Mouse (Mus musculus): Measurements from ENCODE around the gene Tnfrsf14. TPM values are rescaled to one million over a fixed set of nuclear protein-coding genes. Genes with fewer than 3 reads are reported as not detected.

Gene Tnfrsf14
- polyA plus RNA-seq, 1 experiment from 2014 or later: 20.0 TPM

DNA sequence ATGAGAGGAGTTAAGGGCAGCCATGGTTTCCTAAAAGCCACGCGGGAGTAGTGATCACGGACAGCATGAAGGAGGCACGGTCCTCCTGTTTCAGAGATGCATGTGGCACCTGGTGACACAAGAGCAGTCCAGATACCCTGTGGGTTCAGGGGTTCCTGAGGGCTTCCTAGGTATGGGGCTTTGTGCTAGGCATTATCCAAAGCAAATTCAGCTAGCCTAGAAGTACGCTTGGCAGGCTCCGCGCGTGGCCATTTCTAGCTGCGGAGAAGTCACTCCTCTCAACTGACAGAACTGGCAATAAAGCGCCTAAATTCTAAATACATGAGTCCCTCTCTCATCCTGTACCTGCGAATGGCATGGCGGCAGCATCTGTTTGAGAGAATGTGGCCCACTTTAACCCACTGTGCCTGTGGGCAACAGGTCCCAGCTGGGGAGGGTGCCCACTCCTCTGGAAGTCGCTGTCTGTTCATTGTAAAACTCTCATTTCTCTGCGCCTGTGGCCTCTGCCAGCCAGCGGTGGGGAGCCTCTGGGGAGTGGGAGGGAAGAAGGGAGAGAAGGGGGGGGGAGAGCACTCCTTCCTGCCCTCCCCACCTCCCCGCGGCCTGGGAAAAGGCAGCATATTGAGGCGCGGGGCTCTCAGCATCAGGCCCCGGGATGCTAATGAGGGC lies 31.8 kb upstream of the Tnfrsf14 start:
- Histone ChIP-seq H3K9me3 (ENCODE audit: low read length) (no peaks in the 10 kb centered on the region), H3K27me3 (ENCODE audit: insufficient read depth, low read length) (peaks cover 71% of the 10 kb centered on the region), H3K4me2 (ENCODE audit: low read depth, low read length) (peak overlapping the region; percentile 68), H3K4me3 (ENCODE audit: low read depth, low read length) (peak overlapping the region; percentile 51), H3K36me3 (replicated peaks; ENCODE audit: insufficient read depth, low read length) (no peaks in the 10 kb centered on the region), H3K9ac (replicated peaks) (no peak overlapping the region), H3K27ac (ENCODE audit: low read depth) (no peak overlapping the region), H3K4me1 (ENCODE audit: insufficient read depth) (peaks cover 37% of the 10 kb centered on the region)
- WGBS (ENCODE audit: insufficient replicate concordance): 29% methylated on average over 20 of the region's 20 CpGs
- TF ChIP-seq EP300 (IDR thresholded peaks at IDR 0.05; ENCODE audit: low read depth) (no peak), CTCF (IDR thresholded peaks at IDR 0.05; ENCODE audit: low read depth) (no peak)
- DNase-seq: no peak
- ATAC-seq: no peak

DNA sequence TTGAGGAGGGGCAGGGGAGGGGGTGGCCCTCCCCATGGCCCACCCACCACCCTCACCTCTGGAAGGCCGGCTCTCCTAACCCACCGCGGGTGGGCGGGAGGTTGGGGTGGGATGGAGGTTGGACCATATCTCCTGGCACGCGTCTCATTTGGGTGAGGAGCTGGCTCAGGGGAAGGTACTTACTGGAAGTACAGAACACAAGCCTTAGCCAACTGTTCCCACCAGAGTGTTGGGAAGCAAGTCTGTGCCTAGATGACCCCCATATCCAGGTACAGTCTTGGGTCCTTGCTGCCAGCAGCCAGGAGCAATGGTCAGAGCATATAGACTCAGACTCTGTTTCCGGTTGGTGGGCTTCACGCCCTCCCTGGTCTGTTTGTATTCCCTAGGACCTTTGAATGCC lies 30.3 kb upstream of the Tnfrsf14 start:
- no peak overlapping the region for H3K9ac ChIP-seq (replicated peaks)
- ATAC-seq (no peak), DNase-seq (no peak)
- TF ChIP-seq CTCF (IDR thresholded peaks at IDR 0.05; ENCODE audit: low read depth) (no peak), EP300 (IDR thresholded peaks at IDR 0.05; ENCODE audit: low read depth) (no peak)
- H3K4me1 ChIP-seq (ENCODE audit: insufficient read depth): peaks cover 31% of the 10 kb centered on the region
- H3K9me3 ChIP-seq (ENCODE audit: low read length): no peaks in the 10 kb centered on the region
- 0 out of 2 replicates have a peak overlapping the region, but pooled peaks have one; percentile 8 for H3K4me3 ChIP-seq (ENCODE audit: low read depth, low read length)
- WGBS (ENCODE audit: insufficient replicate concordance): 24% methylated on average over 8 of the region's 8 CpGs
- H3K4me2 ChIP-seq (ENCODE audit: low read depth, low read length): no peak overlapping the region
- peaks cover 84% of the 10 kb centered on the region for H3K27me3 ChIP-seq (ENCODE audit: insufficient read depth, low read length)
- H3K36me3 ChIP-seq (replicated peaks; ENCODE audit: insufficient read depth, low read length): no peaks in the 10 kb centered on the region
- H3K27ac ChIP-seq (ENCODE audit: low read depth): no peak overlapping the region

GRCm38 (mm10) chr4:154958171-154958570 lies 29.8 kb upstream of the Tnfrsf14 start:
- WGBS (ENCODE audit: insufficient replicate concordance): 9% methylated on average over 14 of the region's 15 CpGs
- 0 out of 2 replicates have a peak overlapping the region, but pooled peaks have one; percentile 8 for H3K4me3 ChIP-seq (ENCODE audit: low read depth, low read length)

GRCm38 (mm10) chr4:154957289-154957993 lies 29.1 kb upstream of the Tnfrsf14 start:
- Histone ChIP-seq H3K9me3 (ENCODE audit: low read length) (no peaks in the 10 kb centered on the region), H3K4me1 (ENCODE audit: insufficient read depth) (peaks cover 21% of the 10 kb centered on the region), H3K4me3 (ENCODE audit: low read depth, low read length) (no peak overlapping the region), H3K27me3 (ENCODE audit: insufficient read depth, low read length) (peaks cover 84% of the 10 kb centered on the region), H3K36me3 (replicated peaks; ENCODE audit: insufficient read depth, low read length) (no peaks in the 10 kb centered on the region), H3K4me2 (ENCODE audit: low read depth, low read length) (no peak overlapping the region), H3K9ac (replicated peaks) (no peak overlapping the region), H3K27ac (ENCODE audit: low read depth) (no peak overlapping the region)
- TF ChIP-seq CTCF (IDR thresholded peaks at IDR 0.05; ENCODE audit: low read depth) (no peak), EP300 (IDR thresholded peaks at IDR 0.05; ENCODE audit: low read depth) (no peak)
- WGBS (ENCODE audit: insufficient replicate concordance): 55% methylated on average over 13 of the region's 13 CpGs
- DNase-seq (no peak), ATAC-seq (no peak)

More at GRCm38 (mm10) chr4:154958171-154958570, 29.8 kb upstream of the Tnfrsf14 start:
- Histone ChIP-seq H3K9ac (replicated peaks) (no peak overlapping the region), H3K27me3 (ENCODE audit: insufficient read depth, low read length) (peaks cover 84% of the 10 kb centered on the region), H3K4me2 (ENCODE audit: low read depth, low read length) (no peak overlapping the region), H3K4me1 (ENCODE audit: insufficient read depth) (peaks cover 26% of the 10 kb centered on the region), H3K36me3 (replicated peaks; ENCODE audit: insufficient read depth, low read length) (no peaks in the 10 kb centered on the region), H3K27ac (ENCODE audit: low read depth) (no peak overlapping the region), H3K9me3 (ENCODE audit: low read length) (no peaks in the 10 kb centered on the region)
- TF ChIP-seq CTCF (IDR thresholded peaks at IDR 0.05; ENCODE audit: low read depth): no peak
- no peak for TF ChIP-seq EP300 (IDR thresholded peaks at IDR 0.05; ENCODE audit: low read depth)
- ATAC-seq (no peak), DNase-seq (no peak)

DNA sequence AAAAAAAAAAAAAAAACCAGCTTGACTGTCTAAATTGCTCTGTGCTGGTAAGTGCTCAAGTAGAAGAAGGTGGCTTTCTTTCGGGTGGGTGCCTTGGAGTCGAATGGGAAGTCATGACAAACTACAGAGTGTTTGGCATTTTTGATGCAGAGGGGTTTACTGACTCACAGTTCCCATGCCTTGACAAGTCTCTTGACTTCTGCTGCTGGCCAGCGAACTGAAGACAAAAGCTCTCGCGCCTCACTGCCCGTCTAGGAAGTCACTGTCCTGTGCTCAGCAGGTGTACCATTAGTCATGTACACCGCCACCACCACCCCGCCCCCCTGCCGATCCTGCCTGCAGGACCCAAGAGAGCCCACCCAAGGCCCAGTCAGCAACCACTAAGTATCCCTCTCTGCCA lies 28.2 kb upstream of the Tnfrsf14 start:
- Histone ChIP-seq H3K27ac (ENCODE audit: low read depth) (no peak overlapping the region), H3K4me1 (ENCODE audit: insufficient read depth) (peaks cover 12% of the 10 kb centered on the region), H3K9me3 (ENCODE audit: low read length) (no peaks in the 10 kb centered on the region), H3K36me3 (replicated peaks; ENCODE audit: insufficient read depth, low read length) (no peaks in the 10 kb centered on the region), H3K4me2 (ENCODE audit: low read depth, low read length) (no peak overlapping the region), H3K4me3 (ENCODE audit: low read depth, low read length) (no peak overlapping the region), H3K9ac (replicated peaks) (no peak overlapping the region), H3K27me3 (ENCODE audit: insufficient read depth, low read length) (peaks cover 84% of the 10 kb centered on the region)
- ATAC-seq (no peak), DNase-seq (no peak)
- TF ChIP-seq EP300 (IDR thresholded peaks at IDR 0.05; ENCODE audit: low read depth): no peak
- TF ChIP-seq CTCF (IDR thresholded peaks at IDR 0.05; ENCODE audit: low read depth): no peak
- WGBS (ENCODE audit: insufficient replicate concordance): 43% methylated on average over 9 of the region's 9 CpGs

GRCm38 (mm10) chr4:154952461-154953241 lies 24.3 kb upstream of the Tnfrsf14 start:
- Histone ChIP-seq H3K36me3 (replicated peaks; ENCODE audit: insufficient read depth, low read length) (no peaks in the 10 kb centered on the region), H3K4me2 (ENCODE audit: low read depth, low read length) (no peak overlapping the region), H3K9ac (replicated peaks) (no peak overlapping the region), H3K4me3 (ENCODE audit: low read depth, low read length) (no peak overlapping the region), H3K27me3 (ENCODE audit: insufficient read depth, low read length) (peaks cover 79% of the 10 kb centered on the region), H3K27ac (ENCODE audit: low read depth) (no peak overlapping the region), H3K4me1 (ENCODE audit: insufficient read depth) (no peaks in the 10 kb centered on the region), H3K9me3 (ENCODE audit: low read length) (no peaks in the 10 kb centered on the region)
- no peak for DNase-seq
- no peak for ATAC-seq
- WGBS (ENCODE audit: insufficient replicate concordance): 4% methylated on average over 26 of the region's 26 CpGs
- TF ChIP-seq EP300 (IDR thresholded peaks at IDR 0.05; ENCODE audit: low read depth): no peak
- TF ChIP-seq CTCF (IDR thresholded peaks at IDR 0.05; ENCODE audit: low read depth): no peak

Data from liver, postnatal 0 days (tissue).